Mouse (Mus musculus) testis, postnatal 14 days (tissue): ENCODE results near the gene Tlcd2.
"Not testable (repeated sequence)": the region's sequence is repeated elsewhere in the genome, so short reads cannot be mapped to it uniquely, and the experiment has no call there.

Source experiments
- DNase-seq: peaks from one replicate; pipeline ENCODE4 v3.0.0; 2021; ENCODE audit warnings: low spot score

Tlcd2 gene

DNA sequence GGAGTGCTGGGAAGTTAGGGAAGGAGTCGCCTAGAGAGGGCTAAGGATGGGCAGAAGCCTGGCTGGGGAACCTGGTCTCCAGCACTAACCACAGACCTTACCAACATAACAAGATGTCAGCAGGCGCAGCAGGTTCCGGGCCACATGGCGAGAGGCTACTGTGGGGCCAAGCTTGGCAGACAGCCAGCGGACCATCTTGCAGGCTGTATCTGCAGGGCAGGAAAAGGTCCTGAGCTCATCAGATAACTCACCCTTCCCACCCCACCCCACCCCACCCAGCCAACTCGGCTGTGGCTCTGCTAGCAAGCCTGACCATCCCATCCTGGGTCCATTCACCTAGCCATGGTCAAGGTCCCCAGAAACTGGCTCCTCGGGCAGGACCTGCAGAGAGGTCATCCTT is 11.8 kb upstream of the Tlcd2 start:
- DNase-seq, result no peak

DNA sequence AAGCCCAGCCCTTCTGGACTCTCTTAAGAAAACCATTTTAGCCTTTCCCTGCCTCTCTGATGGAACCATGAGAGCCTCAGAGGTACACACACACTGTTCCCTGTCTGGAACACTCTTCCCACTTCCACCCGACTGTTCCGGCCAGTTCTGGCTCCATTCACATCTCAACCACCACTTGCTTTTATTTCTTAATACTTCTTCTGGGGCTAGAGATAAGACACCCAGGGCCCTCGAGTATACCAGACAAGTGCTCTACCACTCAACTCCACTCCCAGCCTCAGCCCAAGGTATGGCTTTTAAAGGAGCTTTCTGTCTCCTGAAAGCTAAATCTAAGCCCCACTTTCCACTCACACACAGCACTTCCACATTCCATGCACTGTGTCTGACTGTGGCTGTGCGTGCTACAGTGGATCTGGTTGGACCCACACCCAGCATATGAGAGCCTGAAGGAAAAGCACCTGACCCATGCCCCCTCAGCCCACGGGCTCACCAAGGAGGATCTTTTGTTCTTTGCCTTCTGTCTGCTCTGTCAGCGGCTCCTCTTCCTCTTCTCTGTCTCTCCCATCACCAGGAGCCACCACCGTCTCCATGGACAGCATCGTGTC is 11.1 kb upstream of the Tlcd2 start:
- no peak for DNase-seq

DNA sequence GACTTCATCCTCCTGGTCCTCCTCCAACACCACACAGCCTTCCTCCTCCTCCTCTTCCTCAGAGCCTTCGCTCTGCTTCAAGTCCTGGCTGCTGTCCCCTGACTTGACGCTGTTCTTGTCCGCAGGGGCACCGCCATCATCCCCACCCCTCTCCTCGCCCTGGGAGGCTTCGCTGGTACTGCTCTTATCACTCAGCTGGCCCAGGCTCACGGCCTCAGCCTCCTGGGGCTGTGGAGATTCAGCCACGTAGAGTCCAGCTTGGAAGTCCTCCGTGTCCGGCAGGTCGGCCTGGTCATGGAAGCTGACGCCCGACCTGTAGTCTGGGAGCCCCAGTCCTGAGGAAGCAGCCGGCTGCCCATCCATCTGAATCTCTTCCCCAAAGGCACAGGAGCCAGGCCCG is 10.6 kb upstream of the Tlcd2 start:
- no peak for DNase-seq

DNA sequence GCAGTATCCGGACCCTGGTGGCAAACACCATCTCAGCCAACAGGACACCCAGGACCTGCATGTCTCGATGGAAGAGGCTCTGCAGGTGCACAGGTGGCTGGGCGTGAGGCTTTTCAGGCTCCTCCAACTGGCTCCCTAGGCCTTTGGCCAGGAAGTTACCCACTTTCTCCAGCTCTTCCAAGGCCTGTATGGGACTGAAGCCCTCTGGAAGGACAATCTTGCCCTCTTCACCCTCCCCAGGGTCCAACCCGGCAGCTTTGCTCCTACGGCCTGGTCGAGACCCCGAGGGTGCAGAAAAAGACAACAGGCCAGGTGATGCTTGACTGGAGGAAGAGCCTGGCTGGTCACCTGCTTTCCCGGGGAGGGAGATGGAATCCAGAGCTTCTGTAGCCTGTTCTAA is 9.4 kb upstream of the Tlcd2 start:
- no peak for DNase-seq

DNA sequence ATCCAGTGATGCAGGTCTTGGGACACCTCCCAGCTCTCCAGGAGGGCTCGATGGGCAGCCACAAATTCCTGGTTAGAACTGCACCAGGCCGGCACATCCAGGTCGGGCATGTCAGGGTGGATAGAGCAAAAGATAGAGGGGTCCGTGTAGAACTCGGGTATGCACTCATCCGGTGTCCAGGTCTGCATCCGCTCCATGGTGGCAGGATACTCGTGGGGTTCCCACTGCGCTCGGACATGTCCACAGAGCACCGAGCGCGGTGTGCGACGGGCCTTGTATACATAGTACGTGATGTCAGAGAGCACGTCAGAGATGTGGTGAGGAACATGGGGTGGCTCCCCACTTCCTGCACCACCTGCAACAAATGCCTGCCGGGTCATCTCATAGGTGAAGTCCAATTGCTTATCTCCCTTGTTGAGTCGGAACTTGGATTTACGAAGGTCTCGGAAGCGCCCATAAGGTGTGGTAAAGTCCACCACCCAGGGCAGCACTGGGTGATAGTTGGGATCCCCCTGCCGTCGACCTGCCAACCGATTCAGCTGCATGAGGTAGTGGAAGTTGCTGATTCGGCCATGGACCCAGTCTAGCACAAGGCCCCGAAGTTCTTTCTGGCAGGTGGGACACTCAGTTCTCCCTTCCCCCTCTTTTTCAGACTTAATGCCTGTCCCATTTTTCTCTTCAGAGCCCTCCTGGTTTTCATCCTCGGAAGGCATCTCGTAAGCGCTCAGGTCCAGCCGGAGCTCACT is 8.5 kb upstream of the Tlcd2 start:
- no peak for DNase-seq

DNA sequence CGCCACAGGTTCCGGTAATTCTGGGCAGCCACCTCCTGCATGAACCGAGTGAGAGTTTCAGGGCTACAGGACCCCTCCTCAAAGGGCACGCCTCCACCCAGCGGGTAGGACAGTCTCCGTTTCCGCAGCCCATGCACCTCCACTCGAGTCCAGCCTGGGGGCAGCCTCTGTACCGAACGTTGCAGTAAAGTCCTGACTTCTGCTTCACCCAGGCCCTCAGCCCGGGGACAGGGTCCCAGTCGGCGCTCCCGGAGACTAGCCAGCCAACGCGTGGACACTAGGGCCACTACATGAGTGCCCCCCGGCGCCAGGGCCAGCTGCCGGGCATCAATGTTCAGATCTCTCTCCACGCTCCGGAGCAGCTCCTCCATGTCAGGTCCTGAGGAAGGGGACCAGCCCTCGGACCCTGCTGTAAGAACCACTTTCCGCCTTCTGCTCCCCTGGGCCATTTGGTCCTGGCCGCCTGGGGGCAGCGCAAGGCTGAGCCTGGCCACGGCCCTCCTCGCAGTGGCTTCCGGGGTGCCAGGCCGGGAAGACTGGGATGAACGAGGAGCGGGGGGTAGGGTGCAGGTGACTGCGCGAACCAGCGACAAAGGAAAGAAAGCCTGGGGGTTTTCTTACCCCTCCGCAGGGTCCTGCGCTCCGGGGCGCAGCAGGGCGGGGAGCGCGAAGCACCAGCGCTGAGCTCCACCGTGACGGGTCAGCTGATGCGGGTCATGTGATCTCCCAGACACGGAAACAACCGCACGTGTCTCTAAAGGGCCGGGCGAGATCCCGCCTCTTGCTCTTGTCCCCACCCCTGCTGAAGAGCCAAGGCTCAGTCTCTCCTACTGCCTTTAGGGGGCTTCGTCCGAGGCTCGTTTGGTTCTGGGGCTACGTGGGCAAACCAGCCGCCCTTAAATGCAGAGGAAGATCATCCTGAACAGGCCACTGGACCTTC is 7.3 kb upstream of the Tlcd2 start, which contains the start of gene Wdr81:
Gene Wdr81, minus strand, starts transcription at position 727 of the 940 bp plus-strand sequence.
- peak; percentile 88 for DNase-seq

DNA sequence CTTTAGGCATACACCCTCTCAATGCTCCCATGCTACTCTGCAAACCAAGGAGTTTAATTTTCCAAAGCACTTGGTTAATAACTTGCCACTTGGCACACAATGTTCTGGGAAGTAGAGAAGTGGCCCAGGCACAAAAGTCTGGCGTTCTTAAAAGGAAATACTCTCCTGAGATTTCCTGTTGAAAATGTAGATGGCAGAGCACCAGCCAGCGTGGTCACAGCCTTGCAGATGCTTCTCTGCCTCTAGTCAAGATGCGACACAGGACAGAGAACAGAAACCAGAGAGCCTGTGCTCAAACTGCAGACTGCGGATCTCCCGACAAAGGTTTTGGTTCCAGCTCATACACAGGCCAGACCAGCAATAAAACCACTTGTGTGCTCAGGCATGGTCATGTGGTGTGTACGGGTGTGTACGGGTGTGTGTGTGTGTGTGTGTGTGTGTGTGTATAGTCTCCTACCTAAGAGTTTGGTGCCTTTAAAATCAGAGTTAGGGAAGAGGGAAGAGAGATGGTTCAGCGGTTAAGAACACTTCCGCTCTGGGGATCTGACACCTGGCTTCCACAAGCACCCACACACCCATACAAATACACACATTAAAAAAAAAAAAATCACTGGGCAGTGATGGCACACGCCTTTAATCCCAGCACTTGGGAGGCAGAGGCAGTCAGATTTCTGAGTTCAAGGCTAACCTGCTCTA is 6.3 kb upstream of the Tlcd2 start:
- no peak for DNase-seq

DNA sequence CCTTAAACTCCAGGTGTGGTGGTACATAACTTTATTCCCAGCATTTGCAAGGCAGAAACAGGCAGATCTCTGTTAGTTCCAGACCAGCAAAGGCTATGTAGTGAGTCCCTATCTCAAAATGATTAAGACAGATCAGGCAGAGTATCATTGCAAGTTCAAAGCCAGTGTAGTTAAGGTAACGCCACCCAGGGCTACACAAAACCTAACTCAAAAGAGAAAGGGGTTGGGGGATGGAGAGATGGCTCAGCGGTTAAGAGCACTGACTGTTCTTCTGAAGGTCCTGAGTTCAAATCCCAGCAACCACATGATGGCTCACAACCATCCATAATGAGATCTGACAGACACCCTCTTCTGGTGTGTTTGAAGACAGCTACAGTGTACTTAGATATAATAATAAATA is 5.5 kb upstream of the Tlcd2 start:
- DNase-seq, result not testable (repeated sequence)

DNA sequence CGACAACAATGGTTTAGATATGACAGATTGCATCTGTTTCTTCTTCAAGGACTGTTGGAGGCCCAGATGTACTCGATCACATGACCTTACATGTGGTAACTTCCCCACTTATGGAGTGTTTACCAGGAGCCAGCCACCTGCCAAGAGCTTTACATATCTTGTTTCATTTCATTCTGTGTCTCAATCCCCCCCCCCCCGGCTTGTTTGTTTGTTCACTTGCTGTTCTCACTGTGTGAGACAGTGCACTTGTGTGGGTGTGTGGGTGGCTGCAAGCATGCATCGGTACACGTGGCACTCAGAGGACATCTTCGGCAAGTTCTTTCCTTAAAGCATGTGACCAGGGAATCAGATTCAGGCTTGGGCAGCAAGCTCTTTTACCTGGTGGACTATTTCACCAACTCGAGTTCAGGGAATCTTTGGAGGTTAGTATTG is 5.1 kb upstream of the Tlcd2 start:
- no peak for DNase-seq

DNA sequence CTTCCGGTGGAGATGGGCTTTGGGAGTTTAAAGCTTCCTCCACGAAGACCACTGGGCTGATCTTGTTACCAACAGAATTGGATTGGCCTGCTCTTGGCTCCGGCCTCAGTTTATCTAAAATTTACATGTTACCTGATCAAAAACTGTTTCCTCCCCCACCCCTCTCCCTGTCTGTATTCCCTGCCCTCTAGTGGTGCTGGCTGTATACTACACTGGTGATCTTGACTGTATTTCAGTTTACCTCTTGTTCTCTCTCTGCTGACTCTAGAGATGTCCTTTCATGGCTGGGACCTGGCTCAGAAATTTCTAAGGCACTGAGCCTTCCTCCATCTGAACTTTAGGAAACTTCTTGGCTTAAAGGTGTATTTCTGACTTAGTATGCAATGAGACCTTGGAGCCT is 3.3 kb upstream of the Tlcd2 start:
- no peak for DNase-seq

DNA sequence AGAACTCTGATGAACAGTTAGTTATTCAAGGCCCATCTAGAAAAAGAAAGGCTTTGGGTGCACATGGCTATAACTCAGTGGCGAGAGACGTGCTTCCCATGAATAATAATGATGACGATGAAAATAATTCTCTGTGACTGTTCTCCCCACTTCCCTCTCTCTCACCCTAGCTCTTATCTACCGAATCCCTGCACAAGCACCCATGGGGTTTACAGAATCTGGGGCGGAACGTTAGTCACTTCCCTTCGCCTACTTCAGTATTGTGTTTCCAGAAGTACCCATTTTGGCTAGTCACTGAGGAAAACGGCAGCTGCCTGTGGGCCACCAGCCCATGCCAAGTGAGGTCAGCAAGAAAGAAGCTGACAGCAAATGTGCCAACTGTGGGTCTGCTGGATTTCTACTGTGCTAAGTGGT is 2.9 kb upstream of the Tlcd2 start:
- DNase-seq, result no peak

DNA sequence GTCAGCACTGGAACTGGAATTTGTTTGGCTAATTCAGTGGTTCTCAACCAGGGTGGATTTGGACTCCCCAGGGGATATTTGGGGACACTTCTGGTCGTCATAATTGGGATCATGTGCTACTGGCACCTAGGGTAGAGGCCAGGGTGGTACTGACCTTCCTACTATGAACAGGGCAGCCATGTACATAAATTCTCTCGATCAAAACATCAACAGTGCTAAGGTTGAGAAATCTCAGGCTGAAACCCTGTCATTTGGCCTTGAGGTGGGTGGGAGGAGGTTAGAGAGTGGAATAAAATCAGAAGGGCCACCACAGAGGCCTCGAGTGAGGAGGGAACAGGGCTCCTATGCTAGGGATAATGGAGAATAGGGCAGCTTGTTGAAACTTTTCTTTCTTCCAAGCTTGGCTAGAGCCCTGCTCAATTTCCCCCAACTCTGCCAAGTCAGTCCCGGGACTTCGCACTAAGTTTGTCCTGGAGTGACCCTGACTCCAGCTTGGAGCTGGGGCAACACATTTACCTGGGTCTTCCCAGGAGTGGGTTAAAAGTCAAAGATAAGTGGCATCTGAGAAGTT is 2.3 kb upstream of the Tlcd2 start:
- no peak for DNase-seq

DNA sequence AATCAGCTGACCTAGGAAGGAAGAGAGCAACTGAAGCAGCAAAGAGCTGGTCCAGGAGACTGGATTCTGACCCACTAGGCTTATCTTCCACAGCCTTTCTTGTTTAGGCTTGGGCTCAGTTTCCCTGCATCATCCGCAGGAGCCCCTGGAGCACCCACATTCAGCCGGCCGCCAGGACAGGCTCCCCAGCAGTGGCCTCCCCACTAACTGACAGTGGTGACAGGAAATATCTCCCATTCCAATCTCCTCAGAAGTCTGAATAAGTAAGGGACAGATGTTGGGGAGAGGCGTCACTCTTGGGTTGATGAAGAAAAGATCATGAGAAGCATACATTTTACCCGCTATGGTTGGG is 1.8 kb upstream of the Tlcd2 start:
- no peak for DNase-seq

DNA sequence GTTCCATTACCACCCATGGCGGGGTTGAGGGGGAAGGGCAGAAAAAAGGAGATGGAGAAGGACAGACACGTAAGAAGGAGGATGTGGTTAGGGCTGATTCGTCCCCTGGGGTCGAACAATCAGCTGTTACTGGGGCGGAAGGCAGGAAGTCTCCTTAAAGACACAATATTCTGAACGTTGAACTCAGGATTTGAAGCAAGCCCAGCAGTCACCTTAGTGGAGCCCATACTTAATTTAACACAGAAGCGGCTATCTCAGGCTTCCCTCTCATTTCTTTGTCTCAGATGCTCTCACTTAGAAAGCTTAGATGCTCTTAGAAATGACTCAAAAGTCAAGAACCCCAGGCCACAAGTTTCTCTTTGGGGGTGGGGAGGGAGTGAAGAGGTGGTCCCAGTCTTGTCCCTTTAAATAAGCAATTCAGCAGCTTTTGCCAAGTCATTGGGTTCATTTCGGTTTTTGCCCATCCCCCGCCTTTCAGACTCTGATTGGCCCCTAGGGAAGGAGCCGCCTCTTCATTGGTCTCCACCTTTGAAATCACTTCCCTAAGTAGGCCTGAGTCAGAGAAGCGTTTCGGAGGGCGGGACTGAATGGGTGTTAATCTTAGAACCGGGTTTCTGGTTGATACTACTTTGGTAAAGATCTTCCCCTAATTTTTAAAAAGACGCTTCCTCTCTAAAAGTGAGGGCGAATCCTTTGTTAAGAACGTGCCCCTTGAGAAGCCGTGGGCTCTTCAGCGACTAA is 1.2 kb upstream of the Tlcd2 start:
- DNase-seq, result peak; percentile 88

DNA sequence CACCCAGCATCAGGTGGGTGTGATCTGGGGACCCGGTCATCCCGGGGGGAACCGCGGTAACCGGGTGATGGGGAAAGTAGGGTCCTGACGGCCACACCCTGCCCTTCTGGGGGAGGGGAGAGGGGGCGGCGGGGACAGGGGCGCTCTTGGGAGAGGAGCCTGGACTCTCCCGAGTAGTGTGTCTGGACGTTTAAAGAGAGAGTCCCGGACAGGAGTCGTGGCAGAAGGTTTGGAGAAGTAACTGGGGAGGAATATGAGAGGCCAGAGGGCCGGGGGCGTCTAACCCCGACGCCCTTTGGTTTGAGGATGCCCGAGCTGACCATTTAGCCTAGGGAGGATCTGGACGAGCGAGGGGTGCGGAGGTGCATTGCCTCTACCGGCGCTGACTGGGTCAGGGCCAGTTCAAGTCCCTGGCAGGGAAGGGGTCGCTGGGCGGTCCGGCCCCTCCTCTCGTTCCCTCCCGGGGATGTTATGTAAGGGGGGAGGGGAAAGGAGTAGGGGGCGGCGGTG is 283 bp downstream of the Tlcd2 start:
- DNase-seq, result no peak

DNA sequence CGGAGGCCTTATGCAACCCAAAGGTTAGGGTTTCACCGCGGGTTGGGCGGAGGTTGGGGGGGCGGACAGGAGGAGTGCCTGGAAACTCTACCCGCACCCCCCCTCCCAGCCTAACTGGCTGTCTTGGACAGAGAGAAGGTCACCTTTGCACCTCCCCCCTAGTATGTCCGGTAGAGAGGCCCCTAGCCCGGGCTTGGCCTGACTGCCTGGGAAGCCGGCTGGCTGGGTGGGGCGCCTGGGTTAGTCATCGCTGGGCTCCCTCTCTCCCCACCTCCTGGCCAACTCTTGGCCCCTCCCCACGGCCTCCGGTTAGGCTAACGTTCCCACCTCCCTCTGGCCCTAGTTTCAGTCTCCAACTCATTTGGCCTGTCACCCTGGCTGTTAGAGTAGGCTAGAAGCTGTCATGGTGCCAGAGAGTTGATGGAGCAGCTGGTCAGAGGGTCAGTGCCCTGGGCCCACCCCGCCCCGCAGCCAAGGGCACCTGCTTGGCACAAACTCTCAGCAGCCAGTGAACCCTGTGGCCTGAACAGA is 803 bp downstream of the Tlcd2 start:
- peak; percentile 80 for DNase-seq

DNA sequence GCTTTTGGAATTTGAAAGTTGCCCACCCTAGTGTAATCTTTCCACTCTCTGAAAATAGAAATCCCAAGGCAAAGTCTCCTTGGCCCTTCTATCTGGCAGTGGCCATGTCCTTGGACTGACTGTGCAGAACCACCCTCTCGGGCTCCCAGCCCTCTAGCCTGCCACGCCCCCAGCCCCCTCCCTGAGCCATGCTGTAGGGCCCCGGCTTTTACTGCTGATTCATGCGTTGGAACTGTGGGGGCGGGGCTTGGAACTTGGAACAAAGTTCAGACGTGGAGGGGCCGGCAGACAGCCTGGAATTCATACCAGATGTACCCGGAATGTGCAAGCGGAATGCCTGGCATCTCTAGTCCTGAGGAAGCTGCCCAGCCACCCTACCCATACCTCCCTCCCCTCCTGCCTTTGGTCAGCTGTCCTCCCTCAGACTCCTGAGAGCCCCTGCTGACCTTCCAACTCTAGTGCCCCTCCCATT is 1.4 kb downstream of the Tlcd2 start:
- DNase-seq, result peak; percentile 87

DNA sequence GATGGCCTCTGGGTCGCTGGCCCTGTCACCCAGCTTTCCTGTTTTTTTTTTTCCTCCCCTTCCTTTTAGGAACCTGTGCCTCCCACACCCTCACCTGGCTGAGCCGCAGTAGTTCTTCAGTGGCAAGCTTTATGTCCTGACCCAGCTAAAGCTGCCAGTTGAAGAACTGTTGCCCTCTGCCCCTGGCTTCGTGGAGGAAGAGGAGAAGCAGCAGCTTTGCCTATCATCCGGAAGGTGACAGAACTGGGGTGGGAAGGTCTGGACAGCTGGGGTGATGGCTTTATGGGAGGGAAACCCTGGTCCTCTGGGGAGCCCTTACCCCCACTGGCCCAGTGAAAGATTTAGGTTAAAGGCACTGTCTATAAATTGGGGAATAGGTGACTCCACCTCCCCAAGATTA is 2.1 kb downstream of the Tlcd2 start:
- no peak for DNase-seq

DNA sequence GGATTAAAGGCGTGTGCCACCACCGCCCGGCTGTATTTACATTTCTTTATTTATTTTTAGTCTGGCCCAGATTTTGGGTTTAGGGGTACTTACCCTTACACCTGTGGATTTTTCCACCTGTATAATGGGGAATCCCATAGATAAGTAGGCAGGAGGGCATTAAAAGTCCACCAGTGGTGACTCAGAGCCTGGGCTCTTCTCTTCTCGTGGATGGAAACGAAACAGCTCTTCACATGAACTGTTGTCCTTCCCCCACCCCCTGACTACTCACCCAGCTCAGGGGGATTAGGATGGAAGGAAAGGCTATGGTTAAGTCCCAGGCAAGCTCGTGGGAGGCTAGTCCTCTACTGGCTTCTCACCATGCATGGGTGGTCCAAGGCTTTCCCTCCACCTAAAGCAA is 2.9 kb downstream of the Tlcd2 start:
- DNase-seq, result no peak

DNA sequence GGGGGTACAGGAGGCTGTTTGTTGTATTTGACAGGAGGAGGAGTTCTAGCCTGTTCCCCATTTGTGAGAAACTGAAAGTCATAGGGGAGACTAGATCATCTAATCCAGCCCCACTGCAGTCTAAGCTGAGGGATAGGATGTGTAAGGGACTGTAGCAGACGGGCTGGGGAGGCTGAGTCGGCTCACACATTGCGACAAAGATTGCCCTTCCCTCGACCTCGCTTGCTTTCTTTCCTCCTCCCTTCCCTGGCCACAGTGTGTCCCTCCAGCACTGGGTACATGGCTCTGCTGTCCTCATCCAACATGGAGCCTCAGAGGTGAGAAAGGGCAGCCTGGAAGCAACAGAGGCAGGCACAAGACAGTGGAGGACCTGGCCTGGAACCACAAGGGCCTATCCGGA is 3.5 kb downstream of the Tlcd2 start:
- DNase-seq, result no peak
